ENCODE assay signal across 16 mouse cellular contexts in genomic region chr10:122870848-122871494, GRCm38 (mm10).
DNase-seq lines count a peak whose midpoint lies in the region; ATAC-seq lines count a peak whose summit lies in the region.
"Had no signal": no experiment of that assay in that cellular context is flagged by ENCODE, and none has a peak within 500 bp of the region (broad histone marks: within the 10 kb centered on the region; RNA-seq: fewer than 3 reads in every experiment).

No protein-coding gene starts in this region.

- no peaks in the 10 kb centered on the region for H3K36me3 ChIP-seq in heart, embryonic 11.5 days (ENCODE audit: control insufficient read depth, insufficient read depth, low read length)
- no peaks in the 10 kb centered on the region for H3K36me3 ChIP-seq in kidney, embryonic 16.5 days (ENCODE audit: insufficient read depth, low read length)
- no peaks in the 10 kb centered on the region for H3K36me3 ChIP-seq in embryonic facial prominence, embryonic 12.5 days
- no peaks in the 10 kb centered on the region for H3K36me3 ChIP-seq in limb, embryonic 13.5 days
- H3K36me3 ChIP-seq: forebrain, embryonic 12.5 days; hindbrain, embryonic 13.5 days; neural tube, embryonic 12.5 days had no signal

- 77% methylated on average over 3 of the region's 3 CpGs for WGBS in heart, embryonic 11.5 days (ENCODE audit: insufficient replicate concordance)
- WGBS in kidney, embryonic 16.5 days = 77% methylated on average over 3 of the region's 3 CpGs
- 71% methylated on average over 3 of the region's 3 CpGs for WGBS in embryonic facial prominence, embryonic 12.5 days
- 84% methylated on average over 3 of the region's 3 CpGs for WGBS in limb, embryonic 13.5 days

- DNase-seq in heart, postnatal 14 days = no peak
- no peak for DNase-seq in kidney, postnatal 25 days
- no peak for DNase-seq in left cerebral cortex, adult 9 months (ENCODE audit: low spot score in 2 of 2)
- DNase-seq in MN1 (ENCODE audit: low spot score) = no peak
- DNase-seq: adrenal gland, postnatal 10 days; cerebellum, adult 9-11 months; right cerebral cortex, postnatal 4 days had no signal

- intact Hi-C loops in heart, postnatal 14 days (cut with DNase I) = no loop called here

- H3K9ac ChIP-seq in heart, embryonic 11.5 days (ENCODE audit: low read depth, low read length) = no peak overlapping the region
- no peak overlapping the region for H3K9ac ChIP-seq in kidney, embryonic 16.5 days (replicated peaks; ENCODE audit: low read length)
- H3K9ac ChIP-seq in embryonic facial prominence, embryonic 12.5 days = no peak overlapping the region
- H3K9ac ChIP-seq in limb, embryonic 13.5 days = no peak overlapping the region
- H3K9ac ChIP-seq: forebrain, embryonic 12.5 days; hindbrain, embryonic 13.5 days; liver, embryonic 14.5 days; neural tube, embryonic 12.5 days had no signal

- 0 out of 2 replicates have a peak, but pooled peaks have one; percentile 27 for ATAC-seq in heart, embryonic 11.5 days (replicated peaks; ENCODE audit: insufficient number of reproducible peaks, low FRiP score, low TSS enrichment)
- ATAC-seq in kidney, embryonic 16.5 days (ENCODE audit: low FRiP score, low TSS enrichment) = 0 out of 2 replicates have a peak, but pooled peaks have one; percentile 17
- ATAC-seq in embryonic facial prominence, embryonic 12.5 days (ENCODE audit: insufficient number of reproducible peaks, insufficient read depth, low FRiP score, low TSS enrichment) = no peak
- no peak for ATAC-seq in limb, embryonic 13.5 days (ENCODE audit: low FRiP score, low read depth)

- peaks cover 13% of the 10 kb centered on the region; the same call in 1 of the 2 replicates for H3K4me1 ChIP-seq in heart, embryonic 11.5 days (ENCODE audit: control insufficient read depth, insufficient read depth, low read length)
- peaks cover 35% of the 10 kb centered on the region for H3K4me1 ChIP-seq in kidney, embryonic 16.5 days (ENCODE audit: insufficient read depth, low read length)
- peaks cover 13% of the 10 kb centered on the region; the same call in 1 of the 2 replicates for H3K4me1 ChIP-seq in embryonic facial prominence, embryonic 12.5 days
- peaks cover 30% of the 10 kb centered on the region for H3K4me1 ChIP-seq in limb, embryonic 13.5 days
- H3K4me1 ChIP-seq: forebrain, embryonic 12.5 days; hindbrain, embryonic 13.5 days had no signal

- H3K27ac ChIP-seq in heart, embryonic 11.5 days (ENCODE audit: low read depth, low read length) = peak overlapping the region; percentile 46
- peak overlapping the region; percentile 84 for H3K27ac ChIP-seq in kidney, embryonic 16.5 days (ENCODE audit: low read length)
- peak overlapping the region; percentile 60 for H3K27ac ChIP-seq in embryonic facial prominence, embryonic 12.5 days
- H3K27ac ChIP-seq in limb, embryonic 13.5 days = peak overlapping the region; percentile 28; the same call in 1 of the 2 replicates
- H3K27ac ChIP-seq: forebrain, embryonic 12.5 days; hindbrain, embryonic 13.5 days; liver, embryonic 14.5 days; neural tube, embryonic 12.5 days had no signal

- H3K4me3 ChIP-seq in heart, embryonic 11.5 days (ENCODE audit: low read depth, low read length) = no peak overlapping the region
- H3K4me3 ChIP-seq in kidney, embryonic 16.5 days (ENCODE audit: low read length) = no peak overlapping the region
- H3K4me3 ChIP-seq in embryonic facial prominence, embryonic 12.5 days = no peak overlapping the region
- H3K4me3 ChIP-seq in limb, embryonic 13.5 days = no peak overlapping the region
- H3K4me3 ChIP-seq: forebrain, embryonic 12.5 days; hindbrain, embryonic 13.5 days; megakaryocyte, embryonic 14.5 days; neural tube, embryonic 12.5 days had no signal

- no peaks in the 10 kb centered on the region for H3K9me3 ChIP-seq in heart, embryonic 11.5 days (replicated peaks; ENCODE audit: control insufficient read depth, low read length)
- no peaks in the 10 kb centered on the region for H3K9me3 ChIP-seq in kidney, embryonic 16.5 days (ENCODE audit: low read length)
- H3K9me3 ChIP-seq in embryonic facial prominence, embryonic 12.5 days = no peaks in the 10 kb centered on the region
- H3K9me3 ChIP-seq in limb, embryonic 13.5 days = no peaks in the 10 kb centered on the region
- H3K9me3 ChIP-seq: forebrain, embryonic 12.5 days; hindbrain, embryonic 13.5 days; megakaryocyte, embryonic 14.5 days; neural tube, embryonic 12.5 days had no signal

- H3K27me3 ChIP-seq in heart, embryonic 11.5 days (ENCODE audit: control insufficient read depth, insufficient read depth, low read length) = no peaks in the 10 kb centered on the region
- H3K27me3 ChIP-seq in kidney, embryonic 16.5 days (ENCODE audit: insufficient read depth, low read length) = no peaks in the 10 kb centered on the region
- no peaks in the 10 kb centered on the region for H3K27me3 ChIP-seq in embryonic facial prominence, embryonic 12.5 days
- no peaks in the 10 kb centered on the region for H3K27me3 ChIP-seq in limb, embryonic 13.5 days
- H3K27me3 ChIP-seq: forebrain, embryonic 12.5 days; hindbrain, embryonic 13.5 days; megakaryocyte, embryonic 14.5 days; neural tube, embryonic 12.5 days had no signal

- no peak overlapping the region for H3K4me2 ChIP-seq in heart, embryonic 11.5 days
- H3K4me2 ChIP-seq in kidney, embryonic 16.5 days (replicated peaks; ENCODE audit: low read depth, low read length) = no peak overlapping the region
- H3K4me2 ChIP-seq in embryonic facial prominence, embryonic 12.5 days (replicated peaks) = no peak overlapping the region
- H3K4me2 ChIP-seq in limb, embryonic 13.5 days (replicated peaks) = no peak overlapping the region
- H3K4me2 ChIP-seq: forebrain, embryonic 12.5 days; hindbrain, embryonic 13.5 days; neural tube, embryonic 12.5 days had no signal

Comparison
In these comparisons a context has a peak if more than half of its experiments do, and no peak if none do; other contexts are left out.
1. ATAC-seq: peak in heart, embryonic 11.5 days (single experiment) and kidney, embryonic 16.5 days (single experiment); none in embryonic facial prominence, embryonic 12.5 days (single experiment) and limb, embryonic 13.5 days (single experiment).
2. H3K27ac ChIP-seq: peak in every context shown above with its lines; median percentile 84 in kidney, embryonic 16.5 days; 60 in embryonic facial prominence, embryonic 12.5 days; 46 in heart, embryonic 11.5 days; 28 in limb, embryonic 13.5 days.